Mouse (Mus musculus) left cerebral cortex, adult 9 months (tissue): Measurements from ENCODE around the gene Ccl3.

Experiments used
- DNase-seq, 2 experiments: peaks; one replicate each; pipeline ENCODE4 v3.0.0; 2022; ENCODE audit warnings: low spot score in 2 of 2

The Ccl3 gene

GRCm38 (mm10) chr11:83649305-83649841, at the start of gene Ccl3:
Ccl3 (minus strand) TSS chr11:83649355.
- DNase-seq: peak in 1 of 2 experiments; percentile 25

- DNase-seq: no peak
These were observed 42.9 kb upstream of the Ccl3 start for GRCm38 (mm10) chr11:83692008-83692407.

DNA sequence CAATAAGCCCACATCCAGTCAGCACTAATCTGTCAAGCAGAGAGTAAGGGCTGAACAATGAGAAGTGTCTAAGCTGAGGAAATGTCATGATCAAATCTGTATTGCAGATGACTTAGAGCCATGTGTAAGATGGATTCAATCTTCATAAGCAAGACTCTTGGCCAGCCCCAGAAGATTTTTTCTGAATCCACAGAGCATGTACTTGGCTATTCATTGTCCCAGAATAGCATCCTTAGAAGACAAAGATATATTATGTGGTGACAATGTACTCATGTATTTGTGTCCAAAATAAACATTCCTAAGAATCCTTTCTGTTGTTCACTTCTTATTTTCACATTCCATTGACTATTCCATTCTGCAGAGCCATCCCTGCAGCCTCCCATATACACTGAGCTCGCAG, 40.8 kb upstream of the Ccl3 start:
- no peak for DNase-seq

- no peak for DNase-seq
These were observed 26.5 kb upstream of the Ccl3 start for GRCm38 (mm10) chr11:83675665-83676064.

GRCm38 (mm10) chr11:83671743-83672142, 22.6 kb upstream of the Ccl3 start:
- DNase-seq: no peak

DNA sequence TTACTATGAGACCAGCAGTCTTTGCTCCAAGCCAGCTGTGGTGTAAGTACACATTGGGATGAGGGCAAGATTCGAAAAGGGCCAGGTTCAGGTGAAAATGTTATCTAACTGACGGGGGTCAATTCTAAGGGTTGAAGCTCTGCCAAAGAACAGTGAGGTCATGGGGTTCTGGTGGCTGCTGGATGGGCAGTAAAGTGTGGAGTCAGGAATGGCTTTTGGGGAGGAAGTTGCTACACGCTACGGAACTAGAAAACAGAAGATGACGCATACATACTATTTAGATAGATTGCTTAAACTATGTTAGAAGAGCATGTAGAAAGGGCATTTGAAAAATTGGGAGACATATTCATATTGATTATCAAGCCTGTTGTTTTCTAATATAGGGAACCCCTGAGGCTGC, 14.4 kb upstream of the Ccl3 start:
- DNase-seq: no peak

GRCm38 (mm10) chr11:83662204-83662603, 13.0 kb upstream of the Ccl3 start, which contains the start of gene Ccl4:
Ccl4 (plus strand) TSS chr11:83662584.
- peak in 1 of 2 experiments; percentile 12 for DNase-seq

DNA sequence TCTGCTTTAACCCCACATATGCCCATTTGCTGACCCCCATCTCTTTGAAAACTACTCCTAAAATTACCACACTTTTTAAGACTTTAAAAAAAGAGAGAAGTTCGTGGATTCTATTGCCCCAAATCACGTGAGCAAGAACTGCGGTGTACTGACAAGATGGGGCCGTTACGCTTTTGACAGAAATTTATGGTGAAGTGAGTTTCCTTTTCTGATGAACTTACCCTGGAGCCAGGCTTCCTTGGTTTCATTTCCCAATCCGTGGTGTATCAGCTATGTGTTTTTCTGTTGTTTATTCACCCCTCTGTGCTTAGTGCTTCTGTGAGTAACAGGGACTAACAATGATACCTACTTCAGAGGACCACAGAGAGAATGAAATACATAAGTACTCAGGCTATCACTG, 9.6 kb upstream of the Ccl3 start:
- no peak for DNase-seq

DNA sequence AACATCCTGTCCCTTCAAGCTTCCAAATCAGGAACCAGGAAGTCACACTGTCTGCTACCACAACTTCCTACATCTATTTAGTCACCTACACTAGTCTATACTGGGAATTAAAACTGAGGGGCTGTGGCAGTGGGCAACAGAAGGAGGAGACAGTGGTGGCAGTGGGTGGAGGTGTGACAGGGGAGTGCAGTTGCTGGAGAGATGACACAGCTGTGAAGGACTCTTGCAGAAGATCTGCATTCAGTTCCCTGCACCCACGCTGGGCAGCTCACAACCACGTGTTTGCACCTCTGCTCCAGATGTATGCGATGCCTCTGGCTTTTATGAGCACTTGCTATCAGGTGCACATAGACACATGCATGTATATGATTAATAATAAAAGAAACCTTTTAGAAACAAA, 8.4 kb upstream of the Ccl3 start:
- DNase-seq: no peak

GRCm38 (mm10) chr11:83654606-83655005, 5.5 kb upstream of the Ccl3 start:
- no peak for DNase-seq

- DNase-seq: no peak
These were observed 2.6 kb downstream of the Ccl3 start for GRCm38 (mm10) chr11:83646356-83647149.

DNA sequence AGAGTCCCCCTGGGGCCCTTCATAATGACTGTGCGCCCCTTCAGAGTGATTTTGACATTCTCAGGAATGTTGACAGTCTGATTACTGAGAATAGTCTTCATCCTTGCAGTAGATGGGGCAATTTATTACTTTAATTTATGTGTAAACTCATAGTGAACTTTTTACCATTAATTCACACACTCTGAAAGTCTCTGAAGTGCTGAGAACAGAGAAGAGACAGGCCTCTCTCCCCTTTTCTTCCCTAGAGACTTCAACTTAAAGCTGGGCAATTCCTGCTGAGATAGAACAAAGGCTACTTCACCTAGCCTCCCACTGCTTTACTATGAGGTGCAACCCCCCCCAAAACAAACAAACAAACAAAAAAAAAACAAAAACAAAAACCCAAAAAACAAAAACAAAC, 3.6 kb downstream of the Ccl3 start, which contains the start of gene Rpl9-ps1:
TSS of gene Rpl9-ps1 (minus strand) at position 101 of the 400 bp plus-strand sequence.
- no peak for DNase-seq

DNA sequence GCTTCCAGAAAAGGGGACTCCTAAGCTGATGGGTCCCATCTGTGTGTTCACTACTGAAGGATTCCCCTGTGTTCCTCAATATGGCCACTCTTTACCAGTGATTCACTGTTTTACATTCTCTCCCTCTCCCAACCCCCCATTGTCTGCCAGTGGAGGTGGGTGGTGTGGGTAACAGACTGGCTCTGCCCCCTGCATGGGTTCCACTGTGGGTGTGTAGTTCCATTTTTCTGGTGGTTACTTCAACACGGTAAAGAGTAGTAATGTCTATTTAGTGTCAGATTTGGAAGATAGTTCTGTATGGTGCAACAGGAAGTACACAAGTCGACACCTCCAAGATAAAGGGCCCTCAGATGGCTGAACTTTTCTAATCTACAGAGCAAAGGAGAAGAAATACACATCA, 7.9 kb downstream of the Ccl3 start:
- no peak for DNase-seq

- peak in 1 of 2 experiments; percentile 32 for DNase-seq
These were observed 9.0 kb downstream of the Ccl3 start for GRCm38 (mm10) chr11:83640141-83640540.

GRCm38 (mm10) chr11:83639533-83639932, 9.6 kb downstream of the Ccl3 start:
- no peak for DNase-seq

GRCm38 (mm10) chr11:83638934-83639333, 10.2 kb downstream of the Ccl3 start:
- no peak for DNase-seq

DNA sequence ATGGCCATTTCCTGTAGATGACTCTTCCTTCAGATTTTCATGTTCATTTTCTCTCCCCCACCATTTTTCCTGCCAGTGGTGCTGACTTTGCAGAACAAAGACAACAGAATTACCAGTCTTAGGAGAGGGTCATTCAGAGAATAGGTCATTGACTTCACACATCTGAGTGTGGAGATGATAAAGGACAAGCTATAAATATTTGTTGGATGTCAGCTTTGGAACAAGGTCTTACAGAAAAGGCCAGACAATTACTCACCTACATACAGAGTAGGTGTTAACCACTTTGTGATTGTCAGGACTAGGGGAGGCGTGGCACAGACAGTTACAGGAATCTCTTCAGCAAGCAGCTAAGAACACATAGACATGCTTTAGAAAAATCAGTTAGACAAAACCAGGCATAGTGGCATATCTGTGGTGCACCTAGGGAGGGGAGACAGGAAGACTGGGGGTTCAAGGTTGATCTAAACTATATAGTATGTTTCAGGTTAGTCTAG, 12.4 kb downstream of the Ccl3 start:
- DNase-seq: no peak

GRCm38 (mm10) chr11:83634898-83635297, 14.3 kb downstream of the Ccl3 start:
- DNase-seq: no peak

DNA sequence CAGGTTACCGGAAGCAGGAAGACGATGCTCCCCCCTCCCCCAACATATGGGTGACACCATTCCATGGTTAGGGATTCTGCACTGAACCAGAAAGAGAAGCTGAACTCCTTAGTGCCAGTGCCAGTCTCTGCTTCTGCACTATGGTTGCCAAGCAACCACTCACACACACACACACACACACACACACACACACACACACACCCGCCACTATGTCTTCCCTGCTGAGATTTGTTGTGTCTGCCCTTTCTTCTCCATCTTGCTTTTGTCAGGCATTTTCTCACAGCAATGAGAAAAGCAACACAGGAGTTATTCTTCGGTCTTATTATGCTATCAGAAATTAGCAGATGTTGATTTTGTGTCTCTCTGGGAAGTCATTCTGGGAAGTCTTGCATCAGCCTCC, 14.7 kb downstream of the Ccl3 start:
- no peak for DNase-seq

DNA sequence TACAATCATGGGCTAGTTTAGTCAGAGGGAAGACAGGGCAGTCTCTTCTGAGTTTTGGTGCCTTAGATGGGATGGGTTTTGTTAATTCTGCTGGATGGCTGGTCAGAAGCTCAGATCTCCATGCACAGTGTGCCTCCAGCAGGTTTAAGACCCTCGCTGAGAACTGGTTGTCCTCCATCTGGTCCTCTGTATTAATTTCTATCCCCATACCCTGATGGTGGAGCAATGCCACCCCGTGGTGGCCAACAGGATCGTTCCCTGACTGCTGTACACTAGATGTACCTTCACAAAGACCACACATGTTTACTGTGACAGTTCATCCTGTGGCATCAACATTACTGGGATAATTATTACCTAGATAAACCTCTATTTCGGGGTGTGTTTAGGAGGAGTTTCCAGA, 16.4 kb downstream of the Ccl3 start:
- DNase-seq: no peak

DNA sequence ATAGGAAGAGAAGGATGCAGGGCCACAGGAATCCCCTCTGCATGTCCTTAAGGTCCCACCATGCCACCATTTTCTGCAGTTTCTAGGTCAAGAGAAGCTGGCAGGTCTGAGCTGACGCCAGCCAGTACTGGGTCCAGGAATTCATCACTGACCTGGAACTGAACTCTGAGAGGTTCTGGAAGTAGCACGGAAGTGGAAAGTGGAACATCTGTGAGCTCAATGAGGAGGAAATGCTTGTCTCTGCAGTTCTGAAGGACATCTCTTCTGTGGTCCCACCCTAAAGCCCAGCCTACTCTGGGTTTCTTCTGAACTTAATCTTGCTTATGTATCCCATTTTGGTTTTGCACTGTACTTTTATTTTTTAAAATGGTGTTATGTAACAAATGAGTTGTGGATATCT, 18.1 kb downstream of the Ccl3 start:
- no peak for DNase-seq

- DNase-seq: no peak
These were observed 18.5 kb downstream of the Ccl3 start for GRCm38 (mm10) chr11:83630630-83631029.

DNA sequence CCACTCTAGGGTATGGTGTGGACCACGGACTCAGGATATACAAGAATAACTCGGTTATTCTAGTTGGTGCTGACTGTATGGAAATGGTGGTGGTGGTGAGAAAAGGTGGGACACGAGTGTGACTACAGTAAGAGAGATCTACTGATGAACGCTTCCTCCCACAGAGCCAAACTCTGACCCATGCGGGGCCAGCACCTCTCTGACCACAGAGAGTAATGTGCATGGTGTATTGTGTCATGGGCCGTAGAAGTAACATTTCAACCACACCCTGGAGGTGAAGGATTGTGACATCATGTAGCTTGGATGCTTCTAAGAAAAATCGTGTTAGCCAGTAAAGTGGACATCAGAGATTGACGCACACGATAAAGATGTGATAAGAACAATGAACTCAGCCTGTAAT, 20.3 kb downstream of the Ccl3 start:
- no peak for DNase-seq
